Comparison of ENCODE assay signal across 11 mouse cellular contexts in genomic region chr2:152409781-152410180, GRCm38 (mm10). TPM values are rescaled to one million over a fixed set of nuclear protein-coding genes. Genes with fewer than 3 reads are reported as not detected.
DNase-seq lines count a peak whose midpoint lies in the region; ATAC-seq and TF ChIP-seq lines count a peak whose summit lies in the region.
"Had no signal": no experiment of that assay in that cellular context is flagged by ENCODE, and none has a peak within 500 bp of the region (broad histone marks: within the 10 kb centered on the region; RNA-seq: fewer than 3 reads in every experiment).

No protein-coding gene starts in this region.

- H3K4me1 ChIP-seq in kidney, embryonic 15.5 days: peaks cover 53% of the 10 kb centered on the region
- peaks cover 45% of the 10 kb centered on the region for H3K4me1 ChIP-seq in embryonic facial prominence, embryonic 12.5 days
- peaks cover 66% of the 10 kb centered on the region for H3K4me1 ChIP-seq in liver, embryonic 13.5 days (replicated peaks)
- H3K4me1 ChIP-seq in thymus, adult 2 months (replicated peaks; ENCODE audit: control insufficient read depth, insufficient read depth, low read length): peaks cover 17% of the 10 kb centered on the region

- no peak for TF ChIP-seq POLR2A in thymus, adult 2 months (IDR thresholded peaks at IDR 0.05; ENCODE audit: control insufficient read depth, extremely low read depth, insufficient read depth, low read length, poor library complexity)

- no peak for TF ChIP-seq CTCF in thymus, adult 2 months (IDR thresholded peaks at IDR 0.05; ENCODE audit: borderline replicate concordance, control insufficient read depth, extremely low read depth, insufficient read depth, low read length, poor library complexity)

- H3K9me3 ChIP-seq in kidney, embryonic 15.5 days (replicated peaks): no peaks in the 10 kb centered on the region
- no peaks in the 10 kb centered on the region for H3K9me3 ChIP-seq in embryonic facial prominence, embryonic 12.5 days
- H3K9me3 ChIP-seq in liver, embryonic 13.5 days (replicated peaks): no peaks in the 10 kb centered on the region

- H3K36me3 ChIP-seq in kidney, embryonic 15.5 days: no peaks in the 10 kb centered on the region
- H3K36me3 ChIP-seq in embryonic facial prominence, embryonic 12.5 days: no peaks in the 10 kb centered on the region
- H3K36me3 ChIP-seq in liver, embryonic 13.5 days: peaks cover 6% of the 10 kb centered on the region
- no peaks in the 10 kb centered on the region for H3K36me3 ChIP-seq in thymus, adult 2 months (ENCODE audit: control insufficient read depth, insufficient read depth, low read length)

- no peak overlapping the region for H3K4me3 ChIP-seq in kidney, embryonic 15.5 days (replicated peaks)
- H3K4me3 ChIP-seq in embryonic facial prominence, embryonic 12.5 days: no peak overlapping the region
- H3K4me3 ChIP-seq in liver, embryonic 13.5 days (replicated peaks): no peak overlapping the region
- no peak overlapping the region for H3K4me3 ChIP-seq in thymus, adult 2 months (ENCODE audit: control insufficient read depth, insufficient read depth, low read length)
- H3K4me3 ChIP-seq: layer of hippocampus, adult 2 months had no signal

- H3K27me3 ChIP-seq in kidney, embryonic 15.5 days: no peaks in the 10 kb centered on the region
- H3K27me3 ChIP-seq in embryonic facial prominence, embryonic 12.5 days: no peaks in the 10 kb centered on the region
- no peaks in the 10 kb centered on the region for H3K27me3 ChIP-seq in liver, embryonic 13.5 days
- H3K27me3 ChIP-seq in thymus, adult 2 months (ENCODE audit: control insufficient read depth, insufficient read depth, low read length): peaks cover 7% of the 10 kb centered on the region
- H3K27me3 ChIP-seq: Patski had no signal

- peak overlapping the region; percentile 98 for H3K27ac ChIP-seq in kidney, embryonic 15.5 days
- H3K27ac ChIP-seq in embryonic facial prominence, embryonic 12.5 days: peak overlapping the region; percentile 98
- H3K27ac ChIP-seq in liver, embryonic 13.5 days: peak overlapping the region; percentile 88; the same call in 1 of the 2 replicates
- no peak overlapping the region for H3K27ac ChIP-seq in thymus, adult 2 months (ENCODE audit: control insufficient read depth, insufficient read depth, low read length)

- no peak overlapping the region for H3K9ac ChIP-seq in kidney, embryonic 15.5 days
- no peak overlapping the region for H3K9ac ChIP-seq in embryonic facial prominence, embryonic 12.5 days
- H3K9ac ChIP-seq in liver, embryonic 13.5 days: no peak overlapping the region
- H3K9ac ChIP-seq: liver, embryonic 14.5 days had no signal

- ATAC-seq in kidney, embryonic 15.5 days (replicated peaks; ENCODE audit: low FRiP score): no peak
- no peak for ATAC-seq in embryonic facial prominence, embryonic 12.5 days (ENCODE audit: insufficient number of reproducible peaks, insufficient read depth, low FRiP score, low TSS enrichment)
- ATAC-seq in liver, embryonic 13.5 days (ENCODE audit: low read depth): no peak
- ATAC-seq: Patski had no signal

- WGBS in kidney, embryonic 15.5 days: 51% methylated on average over 6 of the region's 6 CpGs
- WGBS in embryonic facial prominence, embryonic 12.5 days: 72% methylated on average over 6 of the region's 6 CpGs
- WGBS in liver, embryonic 13.5 days (ENCODE audit: insufficient replicate concordance): 76% methylated on average over 6 of the region's 6 CpGs
- 90% methylated on average over 6 of the region's 6 CpGs for WGBS in thymus, adult 2 months

- H3K4me2 ChIP-seq in kidney, embryonic 15.5 days: no peak overlapping the region; the same call in 1 of the 2 replicates
- no peak overlapping the region for H3K4me2 ChIP-seq in embryonic facial prominence, embryonic 12.5 days (replicated peaks)
- H3K4me2 ChIP-seq in liver, embryonic 13.5 days: no peak overlapping the region

- DNase-seq in cerebellum, adult 9-11 months: peak; percentile 30
- DNase-seq in cerebellum, postnatal 25 days: no peak
- DNase-seq in kidney, postnatal 36 days: no peak
- no peak for DNase-seq in liver, embryonic 13.5 days
- DNase-seq in thymus, adult 2 months: no peak
- no peak for DNase-seq in embryo, embryonic 11 days

RNA-seq across cellular contexts. Expression of gene Zcchc3, which starts 5.0 kb away (rescaled TPM):
- polyA plus RNA-seq in kidney, embryonic 15.5 days (2015; fragmentation: Nextera tagmentation; extraction: Ambion mirVana): 42.4 and 45.7 TPM in 2 replicates
- polyA plus RNA-seq in embryonic facial prominence, embryonic 12.5 days (2016; fragmentation: Nextera tagmentation; extraction: Ambion mirVana): 71.0 and 73.6 TPM in 2 replicates
- 14.0 and 16.2 TPM in 2 replicates for polyA plus RNA-seq in liver, embryonic 13.5 days (2015; fragmentation: Nextera tagmentation; extraction: Ambion mirVana)
- 1.7 and 2.0 TPM in 2 replicates for polyA plus RNA-seq in thymus, adult 2 months (2012; rRNA removed)

RNA-seq across cellular contexts. Expression of gene 6820408C15Rik, which starts 5.6 kb away (rescaled TPM):
- 0.56 and 0.77 TPM in 2 replicates for polyA plus RNA-seq in kidney, embryonic 15.5 days (2015; fragmentation: Nextera tagmentation; extraction: Ambion mirVana)
- 0.27 and 0.31 TPM in 2 replicates for polyA plus RNA-seq in embryonic facial prominence, embryonic 12.5 days (2016; fragmentation: Nextera tagmentation; extraction: Ambion mirVana)
- polyA plus RNA-seq in liver, embryonic 13.5 days (2015; fragmentation: Nextera tagmentation; extraction: Ambion mirVana): 0.21 and 0.27 TPM in 2 replicates
- polyA plus RNA-seq in thymus, adult 2 months (2012; rRNA removed): 0.36 and 0.50 TPM in 2 replicates

RNA-seq across cellular contexts. Expression of gene Sox12, which starts 11.9 kb away (rescaled TPM):
- 10.6 and 12.2 TPM in 2 replicates for polyA plus RNA-seq in kidney, embryonic 15.5 days (2015; fragmentation: Nextera tagmentation; extraction: Ambion mirVana)
- polyA plus RNA-seq in embryonic facial prominence, embryonic 12.5 days (2016; fragmentation: Nextera tagmentation; extraction: Ambion mirVana): 16.9 and 18.1 TPM in 2 replicates
- polyA plus RNA-seq in liver, embryonic 13.5 days (2015; fragmentation: Nextera tagmentation; extraction: Ambion mirVana): 1.6 TPM in 2 replicates
- polyA plus RNA-seq in thymus, adult 2 months (2012; rRNA removed): 3.8 and 4.5 TPM in 2 replicates

RNA-seq across cellular contexts. Expression of gene Nrsn2, which starts 33.3 kb away (rescaled TPM):
- polyA plus RNA-seq in kidney, embryonic 15.5 days (2015; fragmentation: Nextera tagmentation; extraction: Ambion mirVana): 1.1 and 2.2 TPM in 2 replicates
- 4.3 and 4.9 TPM in 2 replicates for polyA plus RNA-seq in embryonic facial prominence, embryonic 12.5 days (2016; fragmentation: Nextera tagmentation; extraction: Ambion mirVana)
- polyA plus RNA-seq in liver, embryonic 13.5 days (2015; fragmentation: Nextera tagmentation; extraction: Ambion mirVana): 0.07 TPM in 1 of 2 replicates, not detected in the other
- polyA plus RNA-seq in thymus, adult 2 months (2012; rRNA removed): 0.07 TPM in 1 of 2 replicates, not detected in the other
- polyA plus RNA-seq: liver, embryonic 14.5 days; Patski had no signal

RNA-seq across cellular contexts. Expression of gene Defb23, which starts 54.6 kb away (rescaled TPM):
- polyA plus RNA-seq in kidney, embryonic 15.5 days (2015; fragmentation: Nextera tagmentation; extraction: Ambion mirVana): 0.27 TPM in 1 of 2 replicates, not detected in the other
- not detected in 2 replicates for polyA plus RNA-seq in embryonic facial prominence, embryonic 12.5 days (2016; fragmentation: Nextera tagmentation; extraction: Ambion mirVana)
- polyA plus RNA-seq in liver, embryonic 13.5 days (2015; fragmentation: Nextera tagmentation; extraction: Ambion mirVana): not detected in 2 replicates
- polyA plus RNA-seq in thymus, adult 2 months (2012; rRNA removed): not detected in 2 replicates
- polyA plus RNA-seq: liver, embryonic 14.5 days; Patski had no signal
